Mouse (Mus musculus): ENCODE measurements around the gene Pmvk. TPM values are rescaled to one million over a fixed set of nuclear protein-coding genes. Genes with fewer than 3 reads are reported as not detected.

Pmvk gene
- polyA plus RNA-seq, 1 experiment from 2014 or later, result 53.8 TPM

GRCm38 (mm10) chr3:89435041-89435440 is 19.3 kb upstream of the Pmvk start:
- Histone ChIP-seq H3K9me3 (ENCODE audit: control insufficient read depth, low read length) (no peaks in the 10 kb centered on the region), H3K4me1 (ENCODE audit: control insufficient read depth, insufficient read depth, low read length) (peaks cover 16% of the 10 kb centered on the region), H3K4me2 (replicated peaks; ENCODE audit: low read depth, low read length) (no peak overlapping the region), H3K36me3 (ENCODE audit: control insufficient read depth, insufficient read depth, low read length) (peaks cover 27% of the 10 kb centered on the region), H3K27ac (ENCODE audit: low read depth, low read length) (no peak overlapping the region), H3K27me3 (ENCODE audit: control insufficient read depth, insufficient read depth, low read length) (no peaks in the 10 kb centered on the region), H3K9ac (ENCODE audit: low read depth, low read length) (no peak overlapping the region), H3K4me3 (ENCODE audit: low read length) (no peak overlapping the region)
- WGBS, result 76% methylated on average over 7 of the region's 7 CpGs
- ATAC-seq (ENCODE audit: low FRiP score, low TSS enrichment), result no peak

DNA sequence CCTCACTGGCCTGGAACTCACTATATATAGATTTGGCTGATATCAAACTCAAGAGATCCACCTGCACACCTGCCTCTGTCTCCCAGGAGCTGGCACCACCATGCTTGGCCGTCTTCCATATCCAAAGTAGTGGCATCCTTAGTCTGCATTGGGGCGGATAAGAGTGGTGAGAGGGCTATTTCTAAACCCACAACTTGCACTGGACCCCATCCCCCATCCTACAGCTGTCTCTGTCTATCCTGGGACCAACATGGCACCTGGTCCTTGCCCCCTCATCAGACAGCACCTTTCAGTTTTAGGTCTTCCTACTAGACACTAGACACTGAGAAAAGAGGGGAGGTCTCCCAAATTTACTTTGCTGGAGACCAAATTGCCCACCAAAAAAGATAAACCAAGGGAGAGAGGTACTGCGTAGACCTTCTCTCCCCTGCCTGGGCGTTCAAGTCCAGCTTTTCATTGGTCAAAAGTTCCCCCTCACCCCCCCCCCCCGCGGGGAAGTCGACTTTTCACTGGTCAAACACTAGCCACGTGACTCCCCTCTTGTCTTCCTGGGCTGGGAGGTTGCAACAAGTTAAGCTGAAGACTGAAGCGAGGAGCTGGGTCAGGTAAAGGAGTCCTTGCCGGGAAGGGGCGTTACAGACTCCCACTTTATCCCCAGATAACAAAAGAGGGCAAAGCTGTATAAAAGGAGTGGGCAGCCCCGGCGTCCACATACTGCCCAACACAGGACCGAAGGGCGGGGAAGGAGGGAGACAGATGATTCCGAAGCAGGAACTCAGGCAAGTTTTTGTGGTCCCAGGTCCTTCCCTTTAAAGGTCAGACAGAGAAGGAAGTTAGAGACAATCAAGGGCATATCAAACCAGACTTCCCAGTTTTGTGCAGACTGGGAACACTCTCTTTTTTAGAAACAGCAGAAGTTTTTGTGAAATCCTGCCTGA is 17.9 kb upstream of the Pmvk start, which contains the start of gene Pbxip1:
Gene Pbxip1, plus strand, starts transcription at position 531 of the 938 bp plus-strand sequence.
- H3K9me3 ChIP-seq (ENCODE audit: control insufficient read depth, low read length), result no peaks in the 10 kb centered on the region
- ATAC-seq (ENCODE audit: low FRiP score, low TSS enrichment), result peak; percentile 74
- peaks cover 8% of the 10 kb centered on the region for H3K4me1 ChIP-seq (ENCODE audit: control insufficient read depth, insufficient read depth, low read length)
- 9% methylated on average over 16 of the region's 16 CpGs for WGBS
- peak within 1 kb of the TSS; percentile 60 for H3K4me2 ChIP-seq (replicated peaks; ENCODE audit: low read depth, low read length)
- H3K4me3 ChIP-seq (ENCODE audit: low read length), result peak within 1 kb of the TSS; percentile 38
- no peaks in the 10 kb centered on the region for H3K27me3 ChIP-seq (ENCODE audit: control insufficient read depth, insufficient read depth, low read length)
- peak within 1 kb of the TSS; percentile 34; the same call in 1 of the 2 replicates for H3K9ac ChIP-seq (ENCODE audit: low read depth, low read length)
- H3K36me3 ChIP-seq (ENCODE audit: control insufficient read depth, insufficient read depth, low read length), result peaks cover 27% of the 10 kb centered on the region
- peak within 1 kb of the TSS; percentile 39; the same call in 1 of the 2 replicates for H3K27ac ChIP-seq (ENCODE audit: low read depth, low read length)

DNA sequence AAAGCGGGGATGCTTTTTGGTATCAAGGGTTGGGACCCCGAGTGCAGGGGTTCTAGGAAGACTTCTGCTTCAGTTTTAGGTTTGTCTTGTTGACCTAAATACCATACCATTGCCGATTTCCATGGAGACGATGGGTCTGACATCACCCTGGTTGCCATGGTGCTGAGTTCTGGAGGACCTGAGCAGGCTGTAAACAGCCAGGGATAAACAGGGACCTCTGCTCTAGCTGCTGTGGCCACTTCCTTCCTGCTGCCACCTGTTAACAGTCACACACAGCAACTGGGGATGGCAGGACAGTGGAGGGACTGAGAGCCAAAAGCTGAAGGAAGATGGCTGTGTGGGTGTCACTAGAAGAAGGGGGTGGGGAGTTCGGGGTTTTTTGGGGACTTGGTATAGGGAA is 17.1 kb upstream of the Pmvk start:
- 36% methylated on average over 5 of the region's 5 CpGs for WGBS
- Histone ChIP-seq H3K9me3 (ENCODE audit: control insufficient read depth, low read length) (no peaks in the 10 kb centered on the region), H3K36me3 (ENCODE audit: control insufficient read depth, insufficient read depth, low read length) (peaks cover 24% of the 10 kb centered on the region), H3K27me3 (ENCODE audit: control insufficient read depth, insufficient read depth, low read length) (no peaks in the 10 kb centered on the region), H3K4me2 (replicated peaks; ENCODE audit: low read depth, low read length) (peak overlapping the region; percentile 60), H3K4me1 (ENCODE audit: control insufficient read depth, insufficient read depth, low read length) (peaks cover 7% of the 10 kb centered on the region), H3K4me3 (ENCODE audit: low read length) (peak overlapping the region; percentile 38), H3K27ac (ENCODE audit: low read depth, low read length) (peak overlapping the region; percentile 39; the same call in 1 of the 2 replicates), H3K9ac (ENCODE audit: low read depth, low read length) (peak overlapping the region; percentile 34; the same call in 1 of the 2 replicates)
- ATAC-seq (ENCODE audit: low FRiP score, low TSS enrichment), result no peak

GRCm38 (mm10) chr3:89440691-89441090 is 13.7 kb upstream of the Pmvk start:
- no peaks in the 10 kb centered on the region for H3K27me3 ChIP-seq (ENCODE audit: control insufficient read depth, insufficient read depth, low read length)
- H3K27ac ChIP-seq (ENCODE audit: low read depth, low read length), result no peak overlapping the region
- H3K4me1 ChIP-seq (ENCODE audit: control insufficient read depth, insufficient read depth, low read length), result peaks cover 7% of the 10 kb centered on the region
- H3K4me3 ChIP-seq (ENCODE audit: low read length), result no peak overlapping the region
- no peaks in the 10 kb centered on the region for H3K9me3 ChIP-seq (ENCODE audit: control insufficient read depth, low read length)
- WGBS, result 90% methylated on average over 2 of the region's 2 CpGs
- H3K9ac ChIP-seq (ENCODE audit: low read depth, low read length), result no peak overlapping the region
- H3K36me3 ChIP-seq (ENCODE audit: control insufficient read depth, insufficient read depth, low read length), result peaks cover 6% of the 10 kb centered on the region; the same call in 1 of the 2 replicates
- H3K4me2 ChIP-seq (replicated peaks; ENCODE audit: low read depth, low read length), result no peak overlapping the region
- ATAC-seq (ENCODE audit: low FRiP score, low TSS enrichment), result no peak

DNA sequence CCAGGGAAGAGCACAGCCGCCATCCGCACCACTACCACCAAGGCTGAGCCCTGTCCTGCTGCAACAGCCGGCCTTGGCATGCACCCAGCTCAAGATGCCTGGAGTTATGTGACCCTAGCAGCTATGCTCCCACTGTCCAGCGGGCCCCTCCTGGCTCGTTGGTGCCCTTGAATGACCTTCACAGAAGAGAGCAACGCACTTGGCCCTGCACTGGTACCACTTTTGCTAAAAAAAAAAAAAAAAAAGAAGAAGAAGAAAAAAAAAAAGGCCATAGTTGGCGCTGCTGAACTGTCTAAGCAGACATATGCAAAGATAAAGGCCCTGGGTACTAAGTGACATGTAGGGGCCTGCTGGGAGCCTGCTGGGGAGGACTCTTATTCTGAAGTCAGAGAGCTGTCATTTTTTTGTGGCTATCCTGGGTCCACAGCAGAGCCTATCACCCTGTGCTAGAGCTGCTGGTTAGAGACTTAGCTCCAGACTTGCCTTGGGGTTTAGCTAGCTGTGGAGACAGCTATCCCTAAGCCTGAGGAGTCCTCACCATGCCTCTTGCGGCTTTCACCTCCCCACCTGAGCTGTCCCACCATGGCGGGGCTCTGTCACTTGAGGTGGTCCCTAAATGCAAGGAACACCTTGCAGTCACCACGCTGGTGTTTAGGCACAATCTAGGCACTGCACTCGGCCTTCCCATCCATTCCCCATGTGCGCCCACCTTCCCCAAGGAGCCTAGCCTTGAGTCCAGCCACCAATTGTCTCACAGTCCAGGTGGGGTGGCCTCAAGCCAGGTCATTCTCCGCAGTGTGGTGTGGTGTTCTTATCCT is 5.4 kb upstream of the Pmvk start:
- no peak overlapping the region for H3K9ac ChIP-seq (ENCODE audit: low read depth, low read length)
- no peak overlapping the region for H3K4me3 ChIP-seq (ENCODE audit: low read length)
- H3K4me1 ChIP-seq (ENCODE audit: control insufficient read depth, insufficient read depth, low read length), result peaks cover 4% of the 10 kb centered on the region; the same call in 1 of the 2 replicates
- H3K36me3 ChIP-seq (ENCODE audit: control insufficient read depth, insufficient read depth, low read length), result peaks cover 13% of the 10 kb centered on the region; the same call in 1 of the 2 replicates
- H3K9me3 ChIP-seq (ENCODE audit: control insufficient read depth, low read length), result no peaks in the 10 kb centered on the region
- H3K27ac ChIP-seq (ENCODE audit: low read depth, low read length), result 0 out of 2 replicates have a peak overlapping the region, but pooled peaks have one; percentile 19
- H3K4me2 ChIP-seq (replicated peaks; ENCODE audit: low read depth, low read length), result no peak overlapping the region
- ATAC-seq (ENCODE audit: low FRiP score, low TSS enrichment), result peak; percentile 24; the same call in 1 of the 2 replicates
- 66% methylated on average over 13 of the region's 13 CpGs for WGBS
- H3K27me3 ChIP-seq (ENCODE audit: control insufficient read depth, insufficient read depth, low read length), result no peaks in the 10 kb centered on the region

DNA sequence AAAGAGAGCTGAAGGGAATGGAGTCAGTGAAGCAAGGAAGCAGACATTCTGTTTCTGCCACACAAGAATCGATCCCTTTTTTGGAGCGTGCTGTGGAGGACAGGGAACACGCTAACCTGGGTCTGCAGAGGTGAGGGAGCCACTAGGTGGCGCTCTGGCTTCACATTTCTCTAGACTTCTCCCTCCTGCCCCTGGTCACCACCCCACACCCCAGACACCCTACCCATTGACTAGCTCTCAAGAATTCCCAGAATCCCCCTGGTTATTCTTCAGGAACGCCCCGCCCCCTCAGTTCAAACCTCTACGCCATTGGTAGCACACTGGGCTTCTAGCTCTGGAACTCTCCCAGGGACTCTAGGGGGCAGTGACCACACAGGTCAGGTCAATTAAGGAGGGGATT is 4.8 kb upstream of the Pmvk start:
- peaks cover 4% of the 10 kb centered on the region; the same call in 1 of the 2 replicates for H3K4me1 ChIP-seq (ENCODE audit: control insufficient read depth, insufficient read depth, low read length)
- peak; percentile 28 for ATAC-seq (ENCODE audit: low FRiP score, low TSS enrichment)
- no peaks in the 10 kb centered on the region for H3K27me3 ChIP-seq (ENCODE audit: control insufficient read depth, insufficient read depth, low read length)
- H3K9ac ChIP-seq (ENCODE audit: low read depth, low read length), result no peak overlapping the region
- no peak overlapping the region for H3K4me2 ChIP-seq (replicated peaks; ENCODE audit: low read depth, low read length)
- 46% methylated on average over 7 of the region's 7 CpGs for WGBS
- H3K27ac ChIP-seq (ENCODE audit: low read depth, low read length), result no peak overlapping the region
- H3K9me3 ChIP-seq (ENCODE audit: control insufficient read depth, low read length), result no peaks in the 10 kb centered on the region
- no peak overlapping the region for H3K4me3 ChIP-seq (ENCODE audit: low read length)
- H3K36me3 ChIP-seq (ENCODE audit: control insufficient read depth, insufficient read depth, low read length), result peaks cover 13% of the 10 kb centered on the region; the same call in 1 of the 2 replicates

- H3K27me3 ChIP-seq (ENCODE audit: control insufficient read depth, insufficient read depth, low read length), result no peaks in the 10 kb centered on the region
- H3K9me3 ChIP-seq (ENCODE audit: control insufficient read depth, low read length), result no peaks in the 10 kb centered on the region
- H3K4me1 ChIP-seq (ENCODE audit: control insufficient read depth, insufficient read depth, low read length), result peaks cover 4% of the 10 kb centered on the region; the same call in 1 of the 2 replicates
- H3K9ac ChIP-seq (ENCODE audit: low read depth, low read length), result no peak overlapping the region
- H3K27ac ChIP-seq (ENCODE audit: low read depth, low read length), result no peak overlapping the region
- ATAC-seq (ENCODE audit: low FRiP score, low TSS enrichment), result no peak
- H3K4me2 ChIP-seq (replicated peaks; ENCODE audit: low read depth, low read length), result no peak overlapping the region
- H3K36me3 ChIP-seq (ENCODE audit: control insufficient read depth, insufficient read depth, low read length), result peaks cover 4% of the 10 kb centered on the region; the same call in 1 of the 2 replicates
- H3K4me3 ChIP-seq (ENCODE audit: low read length), result no peak overlapping the region
- WGBS, result 93% methylated on average over 1 of the region's 1 CpGs
These were observed 2.4 kb upstream of the Pmvk start for GRCm38 (mm10) chr3:89451916-89452315.

GRCm38 (mm10) chr3:89455786-89456285 is 1.5 kb downstream of the Pmvk start:
- Histone ChIP-seq H3K4me1 (ENCODE audit: control insufficient read depth, insufficient read depth, low read length) (peaks cover 6% of the 10 kb centered on the region; the same call in 1 of the 2 replicates), H3K36me3 (ENCODE audit: control insufficient read depth, insufficient read depth, low read length) (no peaks in the 10 kb centered on the region), H3K4me2 (replicated peaks; ENCODE audit: low read depth, low read length) (no peak overlapping the region), H3K27me3 (ENCODE audit: control insufficient read depth, insufficient read depth, low read length) (no peaks in the 10 kb centered on the region), H3K9me3 (ENCODE audit: control insufficient read depth, low read length) (no peaks in the 10 kb centered on the region), H3K27ac (ENCODE audit: low read depth, low read length) (no peak overlapping the region), H3K4me3 (ENCODE audit: low read length) (no peak overlapping the region), H3K9ac (ENCODE audit: low read depth, low read length) (no peak overlapping the region)
- 90% methylated on average over 1 of the region's 1 CpGs for WGBS
- no peak for ATAC-seq (ENCODE audit: low FRiP score, low TSS enrichment)

Data from kidney, embryonic 14.5 days (tissue).